Mouse (Mus musculus) ES-Bruce4 (cell line): ENCODE results near the gene Sox3.

Experiments used
- CTCF ChIP-seq: IDR thresholded peaks from one replicate; pipeline ENCODE4 v1.8.1; 2011; ENCODE audit warnings: low read depth, low read length
- EP300 ChIP-seq: IDR thresholded peaks from 2 replicates; pipeline ENCODE4 v1.6.1; 2011; ENCODE audit warnings: low read depth, low read length; ENCODE audit not compliant: insufficient read depth
- POLR2A ChIP-seq: IDR thresholded peaks from one replicate; pipeline ENCODE4 v1.8.1; 2011; ENCODE audit warnings: low read length; ENCODE audit not compliant: insufficient read depth

DNA sequence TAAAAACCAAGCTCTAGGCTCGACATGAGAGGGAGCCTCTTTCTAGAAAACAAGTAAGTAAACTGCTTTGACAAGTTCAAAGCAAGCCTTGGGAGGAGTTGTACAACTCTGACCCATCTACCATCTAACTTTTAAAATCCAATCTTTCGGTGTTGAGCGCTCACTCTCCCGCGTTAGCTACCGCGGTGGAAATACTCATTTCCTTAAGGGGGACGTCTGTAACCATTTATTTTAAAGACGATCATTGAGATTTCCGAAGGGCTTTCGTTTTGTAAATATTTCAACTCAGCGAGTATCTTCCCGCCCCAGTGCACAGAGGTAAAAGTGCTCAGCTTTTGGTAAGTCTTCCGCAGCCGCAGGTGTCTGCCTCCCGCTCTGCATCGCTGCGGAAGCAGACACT, 2.6 kb downstream of the Sox3 start:
- TF ChIP-seq POLR2A (no peak), CTCF (no peak), EP300 (no peak)
